Mouse (Mus musculus): ENCODE data around the gene Shkbp1.

DNA sequence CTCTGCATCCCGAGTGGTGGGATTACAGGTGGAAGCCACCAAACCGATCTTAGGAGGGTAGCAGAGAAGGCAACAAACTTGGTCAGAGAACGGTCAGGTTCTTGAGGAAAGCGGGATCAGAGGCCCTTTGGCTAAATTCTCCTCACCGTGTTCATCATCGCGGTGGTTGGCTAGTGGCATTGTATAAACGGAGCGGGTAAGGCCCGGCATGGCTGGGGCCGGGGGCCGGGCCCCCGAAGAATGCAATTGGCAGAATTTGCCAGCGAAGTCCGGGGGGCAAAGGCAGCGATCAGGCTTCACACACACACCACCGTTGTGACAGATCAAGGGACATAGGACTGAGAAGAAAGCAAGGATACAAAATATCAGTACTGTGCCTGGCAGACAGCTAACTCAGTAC lies 25.8 kb downstream of the Shkbp1 start:
- TF ChIP-seq CTCF (IDR thresholded peaks at IDR 0.05; ENCODE audit: borderline replicate concordance, insufficient read depth, low read length) (no peak), POLR2A (IDR thresholded peaks at IDR 0.05; ENCODE audit: low read depth, low read length) (no peak)
